Mouse (Mus musculus) C2C12 (cell line): Measurements from ENCODE around the gene Opn1sw. TPM values are rescaled to one million over a fixed set of nuclear protein-coding genes. Genes with fewer than 3 reads are reported as not detected.
A peak's percentile ranks its signal among the peaks of the same experiment; 100 is the strongest.
"Not testable (repeated sequence)": the region's sequence is repeated elsewhere in the genome, so short reads cannot be mapped to it uniquely, and the experiment has no call there.

Experiments
- H3K27me3 ChIP-seq: one replicate; pipeline ENCODE4 v1.6.1; 2011; ENCODE audit not compliant: control insufficient read depth, insufficient read depth, insufficient read length
- H3K36me3 ChIP-seq: one replicate; pipeline ENCODE4 v1.6.1; 2011; ENCODE audit not compliant: control insufficient read depth, insufficient read depth
- H3K4me3 ChIP-seq: one replicate; pipeline ENCODE4 v1.5.1; 2011; ENCODE audit warnings: mild to moderate bottlenecking, control low read depth; ENCODE audit not compliant: poor library complexity, insufficient read depth, severe bottlenecking
- H3K79me2 ChIP-seq: one replicate; pipeline ENCODE4 v1.6.1; 2011; ENCODE audit not compliant: control insufficient read depth, insufficient read depth
- H3K79me3 ChIP-seq: one replicate; pipeline ENCODE4 v1.6.1; 2011; ENCODE audit warnings: low read depth, control low read depth
- H3ac ChIP-seq: one replicate; pipeline ENCODE3; 2011; ENCODE audit warnings: low read depth; ENCODE audit not compliant: control insufficient read depth, insufficient read length
- CEBPB ChIP-seq: IDR thresholded peaks from one replicate; pipeline ENCODE4 v1.6.1; 2011; ENCODE audit warnings: low read depth, mild to moderate bottlenecking, control low read depth, moderate library complexity
- CTCF ChIP-seq: IDR thresholded peaks from one replicate; pipeline ENCODE4 v1.5.1; 2011; ENCODE audit not compliant: control insufficient read depth, insufficient read depth, insufficient read length
- FOSL1 ChIP-seq: IDR thresholded peaks from one replicate; pipeline ENCODE4 v1.8.0; 2011; ENCODE audit warnings: mild to moderate bottlenecking, low read length; ENCODE audit not compliant: poor library complexity, insufficient read depth, severe bottlenecking
- MAX ChIP-seq: IDR thresholded peaks from one replicate; pipeline ENCODE4 v1.6.1; 2011; ENCODE audit warnings: mild to moderate bottlenecking, control low read depth
- MYOD1 ChIP-seq: IDR thresholded peaks from one replicate; pipeline ENCODE4 v1.6.1; 2011; ENCODE audit warnings: low read depth; ENCODE audit not compliant: control insufficient read depth, insufficient read length
- MYOG ChIP-seq: IDR thresholded peaks from one replicate; pipeline ENCODE4 v1.6.1; 2011; ENCODE audit not compliant: control insufficient read depth, insufficient read length; ENCODE audit errors: extremely low read depth
- USF1 ChIP-seq: IDR thresholded peaks from one replicate; pipeline ENCODE4 v1.6.1; 2011; ENCODE audit warnings: low read depth, mild to moderate bottlenecking, control low read depth, moderate library complexity
- polyA plus RNA-seq: library from polyadenylated mRNA; unstranded; fragments of >200 nt; fragmentation: generic; extraction: Trizol; gene quantifications from one replicate; pipeline ENCODE4 v1.2.1, GENCODE M21; 2012; ENCODE audit warnings: missing spikeins

Gene Opn1sw
- polyA plus RNA-seq, 1 experiment = 0.06 TPM

DNA sequence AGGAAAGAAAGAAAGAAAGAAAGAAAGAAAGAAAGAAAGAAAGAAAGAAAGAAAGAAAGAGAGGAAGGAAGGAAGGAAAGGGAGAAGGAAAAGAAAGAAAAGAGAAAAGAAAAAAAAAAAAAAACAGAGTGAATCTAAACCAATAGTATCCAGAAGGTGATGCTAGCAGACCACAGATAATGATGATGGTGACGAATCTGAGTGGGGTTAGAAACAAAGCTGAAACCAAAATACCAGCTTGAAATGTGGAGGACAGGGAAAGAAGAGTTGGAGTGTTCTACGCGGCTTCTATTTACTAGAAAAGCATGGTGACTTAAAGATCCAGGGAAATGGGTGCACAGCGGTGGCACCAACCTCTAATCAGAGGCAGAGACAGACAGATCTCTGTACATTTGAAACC, 3.5 kb upstream of the Opn1sw start:
- Histone ChIP-seq H3K79me2 (no peaks in the 10 kb centered on the region), H3K27me3 (peaks cover 3% of the 10 kb centered on the region), H3K4me3 (no peak overlapping the region), H3K79me3 (no peaks in the 10 kb centered on the region), H3ac (no peak overlapping the region), H3K36me3 (no peaks in the 10 kb centered on the region)
- TF ChIP-seq CEBPB (no peak), FOSL1 (no peak), MYOG (no peak)

DNA sequence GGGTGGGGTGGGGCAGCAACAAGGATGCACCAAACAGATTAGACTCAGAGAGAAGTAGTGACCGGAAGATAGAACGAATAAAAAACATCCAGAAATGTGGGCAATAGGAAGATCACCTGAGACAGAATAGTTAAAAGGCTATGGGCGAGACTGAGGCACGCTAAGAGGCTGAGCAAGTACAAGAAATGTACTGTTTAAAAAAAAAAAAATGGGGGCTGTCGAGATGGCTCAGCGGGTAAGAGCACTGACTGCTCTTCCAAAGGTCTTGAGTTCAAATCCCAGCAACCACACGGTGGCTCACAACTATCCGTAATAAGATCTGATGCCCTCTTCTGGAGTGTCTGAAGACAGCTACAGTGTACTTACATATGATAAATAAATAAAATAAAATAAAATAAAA, 3.0 kb upstream of the Opn1sw start:
- not testable (repeated sequence) for H3ac ChIP-seq, H3K79me3 ChIP-seq, H3K79me2 ChIP-seq, H3K36me3 ChIP-seq, H3K27me3 ChIP-seq, H3K4me3 ChIP-seq

DNA sequence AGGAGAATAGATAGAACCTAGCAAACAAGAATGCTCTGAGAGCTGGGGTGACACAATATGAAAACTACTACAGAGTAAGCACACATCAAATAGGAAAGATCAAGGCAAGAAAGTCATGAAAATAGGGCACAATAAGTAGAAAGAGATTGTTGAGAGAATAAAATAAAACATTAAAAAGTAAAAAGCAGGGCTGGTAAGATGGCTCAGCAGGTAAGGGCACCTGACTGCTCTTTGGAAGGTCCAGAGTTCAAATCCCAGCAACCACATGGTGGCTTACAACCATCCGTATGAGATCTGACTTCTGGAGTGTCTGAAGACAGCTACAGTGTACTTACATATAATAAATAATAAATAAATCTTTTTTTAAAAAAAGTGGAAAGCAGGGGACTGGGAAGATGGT, 2.2 kb upstream of the Opn1sw start:
- H3K4me3 ChIP-seq, H3K79me2 ChIP-seq, H3K27me3 ChIP-seq, H3K79me3 ChIP-seq, H3ac ChIP-seq, H3K36me3 ChIP-seq: not testable (repeated sequence)

DNA sequence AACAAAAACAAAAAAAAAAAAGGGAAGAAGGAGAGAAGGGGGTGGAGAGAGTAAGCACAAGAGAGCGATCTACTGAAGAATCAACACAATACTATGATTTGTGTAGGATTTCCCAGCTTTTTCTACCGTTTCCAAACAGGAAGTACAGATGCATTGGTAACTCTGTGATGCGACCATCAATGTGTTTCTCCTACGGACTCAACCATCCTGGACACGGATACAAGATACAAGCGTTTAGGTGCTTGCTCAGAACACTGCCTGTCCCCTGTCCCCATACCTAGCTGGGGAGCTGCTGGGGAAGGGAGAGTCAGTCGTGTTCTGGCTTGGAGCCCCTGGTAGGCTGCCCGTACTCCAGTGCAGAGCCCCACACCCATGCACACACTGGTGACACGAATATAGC, 1.2 kb upstream of the Opn1sw start:
- Histone ChIP-seq H3K79me2 (no peaks in the 10 kb centered on the region), H3K4me3 (no peak overlapping the region), H3K27me3 (peaks cover 3% of the 10 kb centered on the region), H3ac (no peak overlapping the region), H3K79me3 (no peaks in the 10 kb centered on the region), H3K36me3 (no peaks in the 10 kb centered on the region)
- no peak for TF ChIP-seq MAX

- peak; percentile 23 for TF ChIP-seq MAX
- TF ChIP-seq USF1 = no peak
- TF ChIP-seq CTCF = no peak
- TF ChIP-seq MYOG = no peak
- Histone ChIP-seq H3K79me2 (no peaks in the 10 kb centered on the region), H3ac (no peak overlapping the region), H3K27me3 (no peaks in the 10 kb centered on the region), H3K36me3 (no peaks in the 10 kb centered on the region), H3K79me3 (no peaks in the 10 kb centered on the region), H3K4me3 (peak overlapping the region; percentile 39)
These were observed 375 bp upstream of the Opn1sw start for GRCm38 (mm10) chr6:29388606-29389080.

GRCm38 (mm10) chr6:29382442-29382841, 5.8 kb downstream of the Opn1sw start:
- TF ChIP-seq MYOG = no peak
- no peak for TF ChIP-seq USF1
- no peak for TF ChIP-seq FOSL1
- no peak for TF ChIP-seq MAX
- TF ChIP-seq MYOD1 = no peak
- no peak for TF ChIP-seq CEBPB
- no peak for TF ChIP-seq CTCF
- H3K4me3 ChIP-seq = no peak overlapping the region
- no peak overlapping the region for H3ac ChIP-seq
- H3K36me3 ChIP-seq = peaks cover 9% of the 10 kb centered on the region
- no peaks in the 10 kb centered on the region for H3K79me2 ChIP-seq
- H3K79me3 ChIP-seq = no peaks in the 10 kb centered on the region
- H3K27me3 ChIP-seq = no peaks in the 10 kb centered on the region

- Histone ChIP-seq H3K36me3 (peaks cover 33% of the 10 kb centered on the region), H3K79me2 (no peaks in the 10 kb centered on the region), H3K4me3 (no peak overlapping the region), H3ac (no peak overlapping the region), H3K27me3 (no peaks in the 10 kb centered on the region), H3K79me3 (no peaks in the 10 kb centered on the region)
- TF ChIP-seq CTCF = no peak
- no peak for TF ChIP-seq FOSL1
- TF ChIP-seq MYOD1 = no peak
- TF ChIP-seq MAX = no peak
- no peak for TF ChIP-seq MYOG
- no peak for TF ChIP-seq USF1
- TF ChIP-seq CEBPB = no peak
These were observed 8.3 kb downstream of the Opn1sw start for GRCm38 (mm10) chr6:29379954-29380353.
